In the genomic region with DNA sequence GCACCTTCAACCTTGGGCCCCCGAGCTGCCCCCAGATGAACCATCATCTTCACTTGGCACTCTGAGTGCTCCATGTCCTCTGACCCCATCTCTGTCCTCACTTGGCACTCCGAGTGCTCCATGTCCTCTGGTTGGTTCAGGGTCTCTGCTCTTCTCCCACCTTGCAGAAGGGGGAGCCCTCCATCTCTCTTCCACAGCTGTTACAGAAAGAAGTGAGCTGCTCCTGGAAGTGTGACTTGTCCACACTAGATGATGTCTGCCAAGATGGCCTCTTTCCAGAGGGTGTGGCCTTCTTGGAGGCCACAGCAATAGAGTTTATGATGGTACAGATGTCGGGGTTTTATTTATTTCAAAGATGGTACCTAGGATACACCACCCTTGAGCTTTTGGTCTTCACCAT, we compare ENCODE assay signal across 10 mouse cellular contexts. TPM values are rescaled to one million over a fixed set of nuclear protein-coding genes. Genes with fewer than 3 reads are reported as not detected.
DNase-seq lines count a peak whose midpoint lies in the region; ATAC-seq and TF ChIP-seq lines count a peak whose summit lies in the region.
"Had no signal": no experiment of that assay in that cellular context is flagged by ENCODE, and none has a peak within 500 bp of the region (broad histone marks: within the 10 kb centered on the region; RNA-seq: fewer than 3 reads in every experiment).

No protein-coding gene starts in this region.

- no peak for ATAC-seq in CD4-positive, CD25-positive, alpha-beta regulatory T cell, adult 4 months

- H3K27ac ChIP-seq in gastrocnemius, adult 2 months: no peak overlapping the region
- H3K27ac ChIP-seq: embryonic facial prominence, embryonic 13.5 days had no signal

- intact Hi-C loops in gastrocnemius, adult 2 months (cut with DNase I): no loop called here

- no peak overlapping the region for H3K4me3 ChIP-seq in gastrocnemius, adult 2 months
- H3K4me3 ChIP-seq: embryonic facial prominence, embryonic 13.5 days had no signal

- peak; percentile 26 for DNase-seq in CD4-positive, CD25-positive, alpha-beta regulatory T cell, adult 2 months (ENCODE audit: low read depth, low spot score)
- peak; percentile 75 for DNase-seq in 3T3-L1 (ENCODE audit: low read depth, low spot score)
- peak; percentile 72 for DNase-seq in gastrocnemius, adult 2 months
- DNase-seq in lung, adult 18-20 months: peak; percentile 60 to 78
- DNase-seq in right cerebral cortex, postnatal 10 days (ENCODE audit: low spot score in 2 of 2): no peak
- no peak for DNase-seq in layer of hippocampus, postnatal 36 days
- DNase-seq in urinary bladder, adult 2 months (ENCODE audit: low spot score): no peak

- peak; percentile 57 for TF ChIP-seq CTCF in gastrocnemius, adult 2 months (IDR thresholded peaks at IDR 0.05)

RNA-seq across cellular contexts. Expression of a gene that starts 38.8 kb away (rescaled TPM):
- not detected for polyA plus RNA-seq in CD4-positive, CD25-positive, alpha-beta regulatory T cell, adult 4 months (2017; shearing (Covaris generic))
- total RNA-seq in gastrocnemius, adult 2 months (2021): not detected
- total RNA-seq in layer of hippocampus, postnatal 36 days (2021): 10 to 100 TPM; 35.0 to 36.2 TPM
- 0.04 and 0.06 TPM in 2 replicates for polyA plus RNA-seq in urinary bladder, adult 2 months (2012; rRNA removed)
- polyA plus RNA-seq: liver, embryonic 16.5 days had no signal

Comparison
In these comparisons a context has a peak if more than half of its experiments do, and no peak if none do; other contexts are left out.
1. DNase-seq: peak in CD4-positive, CD25-positive, alpha-beta regulatory T cell, adult 2 months (single experiment), 3T3-L1 (single experiment), gastrocnemius, adult 2 months (single experiment) and lung, adult 18-20 months (2 of 2); none in right cerebral cortex, postnatal 10 days (0 of 2), layer of hippocampus, postnatal 36 days (0 of 2) and urinary bladder, adult 2 months (single experiment).
2. RNA of a gene that starts 38.8 kb away (total RNA-seq): 35.0 to 36.2 TPM in layer of hippocampus, postnatal 36 days; not detected in gastrocnemius, adult 2 months; every median in the first group is over 10 times any median in the second.